Mouse (Mus musculus): ENCODE measurements at regions not wholly inside any gene's neighbourhood (a gene's known extent, or its start where the extent isn't known, plus 50 kb on each side); places are given as distances from the start of the nearest gene placed in this dataset.

DNA sequence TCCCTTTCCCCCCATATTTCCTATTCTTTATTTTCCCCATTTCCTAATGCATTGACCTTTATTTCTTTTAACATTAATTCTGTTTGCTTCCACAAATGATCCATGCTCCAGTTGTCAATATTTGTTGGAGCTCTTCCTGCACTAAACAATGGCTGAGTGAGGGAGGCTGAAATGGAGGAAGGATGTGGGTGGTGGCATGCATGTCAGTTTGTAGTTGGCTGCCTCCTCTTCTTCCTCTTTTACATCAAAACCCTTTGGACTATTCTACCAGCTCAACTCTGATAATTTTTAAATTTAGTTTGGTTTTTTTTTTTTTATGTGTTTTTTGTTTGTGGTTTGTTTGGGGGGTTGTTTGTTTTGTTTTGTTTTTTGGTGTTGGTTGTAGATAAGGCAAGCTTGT, 313.5 kb upstream of the Meis1 start:
- TF ChIP-seq CTCF (IDR thresholded peaks at IDR 0.05): no peak
- no peak for TF ChIP-seq POLR2A (IDR thresholded peaks at IDR 0.05; ENCODE audit: insufficient read depth, low read depth, low read length)
- TF ChIP-seq EP300 (IDR thresholded peaks at IDR 0.05; ENCODE audit: insufficient read depth, low read depth, low read length): no peak
- no peak overlapping the region for H3K9ac ChIP-seq (ENCODE audit: low read depth, low read length)
- H3K36me3 ChIP-seq (ENCODE audit: control insufficient read depth, insufficient read depth, low read length): no peaks in the 10 kb centered on the region
- intact Hi-C loops (cut with DNase I): no loop called here
- H3K27me3 ChIP-seq (ENCODE audit: control insufficient read depth, insufficient read depth, low read length): no peaks in the 10 kb centered on the region
- H3K4me3 ChIP-seq: no peak overlapping the region
- no peaks in the 10 kb centered on the region for H3K79me2 ChIP-seq (replicated peaks; ENCODE audit: control insufficient read depth, insufficient read depth, low read length)
- no peak for DNase-seq
- peaks cover 3% of the 10 kb centered on the region; the same call in 1 of the 2 replicates for H3K4me1 ChIP-seq (ENCODE audit: control insufficient read depth, insufficient read depth, low read length)
- H3K27ac ChIP-seq: no peak overlapping the region

DNA sequence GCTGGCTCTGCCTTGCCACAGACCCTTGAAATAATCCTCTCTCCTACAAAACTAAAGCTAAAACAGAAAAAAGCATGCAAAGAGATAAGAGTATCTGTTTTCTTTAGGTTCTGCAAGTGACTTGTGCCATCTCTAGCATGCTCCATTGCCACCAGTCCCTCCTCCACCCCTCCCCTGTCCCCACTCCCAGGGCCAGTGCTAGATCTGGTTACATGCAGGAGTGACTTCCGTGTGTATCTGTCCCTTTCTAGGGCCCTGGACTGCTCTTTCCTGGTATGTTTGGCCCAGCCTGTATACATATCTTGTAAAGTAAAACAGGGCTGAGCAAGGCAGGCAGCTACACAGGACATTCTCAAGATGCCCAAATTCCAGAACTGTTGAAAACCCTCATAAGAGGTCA, 313.9 kb upstream of the Meis1 start:
- Histone ChIP-seq H3K9ac (ENCODE audit: low read depth, low read length) (no peak overlapping the region), H3K4me1 (ENCODE audit: control insufficient read depth, insufficient read depth, low read length) (peaks cover 3% of the 10 kb centered on the region; the same call in 1 of the 2 replicates), H3K79me2 (replicated peaks; ENCODE audit: control insufficient read depth, insufficient read depth, low read length) (no peaks in the 10 kb centered on the region), H3K36me3 (ENCODE audit: control insufficient read depth, insufficient read depth, low read length) (no peaks in the 10 kb centered on the region), H3K27me3 (ENCODE audit: control insufficient read depth, insufficient read depth, low read length) (no peaks in the 10 kb centered on the region), H3K27ac (no peak overlapping the region), H3K4me3 (no peak overlapping the region)
- 27% methylated on average over 1 of the region's 1 CpGs for WGBS
- intact Hi-C loops (cut with DNase I): no loop called here
- DNase-seq: no peak
- TF ChIP-seq EP300 (IDR thresholded peaks at IDR 0.05; ENCODE audit: insufficient read depth, low read depth, low read length): no peak

DNA sequence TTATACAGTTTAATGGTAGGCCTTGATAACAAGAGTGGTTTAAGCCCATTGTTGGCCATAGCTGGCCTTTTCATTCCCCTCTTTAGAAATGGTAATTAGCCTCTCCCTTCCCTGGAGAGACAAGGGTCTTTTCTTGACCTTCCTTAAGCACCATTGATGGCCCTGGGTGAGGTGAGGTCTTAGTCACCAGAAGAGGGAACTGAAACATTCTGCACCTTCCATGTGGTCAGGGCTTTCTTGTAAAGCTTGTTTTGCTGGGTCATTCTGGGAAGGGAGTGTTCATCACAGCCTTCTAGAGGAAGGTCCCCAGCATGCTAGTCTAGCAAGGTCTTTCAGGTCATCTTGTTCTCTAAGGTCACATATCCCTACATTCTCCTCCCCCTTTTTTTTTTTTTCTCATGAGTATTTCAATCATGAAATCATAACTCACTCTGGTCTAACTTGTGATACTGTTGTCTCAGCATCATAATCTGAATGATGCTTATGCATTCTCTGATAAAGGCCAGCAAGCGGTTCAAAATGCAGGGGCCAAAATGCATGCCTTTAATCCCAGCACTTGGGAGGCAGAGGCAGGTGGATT, 315.2 kb upstream of the Meis1 start:
- intact Hi-C loops (cut with DNase I): no loop called here
- 97% methylated on average over 1 of the region's 1 CpGs for WGBS

DNA sequence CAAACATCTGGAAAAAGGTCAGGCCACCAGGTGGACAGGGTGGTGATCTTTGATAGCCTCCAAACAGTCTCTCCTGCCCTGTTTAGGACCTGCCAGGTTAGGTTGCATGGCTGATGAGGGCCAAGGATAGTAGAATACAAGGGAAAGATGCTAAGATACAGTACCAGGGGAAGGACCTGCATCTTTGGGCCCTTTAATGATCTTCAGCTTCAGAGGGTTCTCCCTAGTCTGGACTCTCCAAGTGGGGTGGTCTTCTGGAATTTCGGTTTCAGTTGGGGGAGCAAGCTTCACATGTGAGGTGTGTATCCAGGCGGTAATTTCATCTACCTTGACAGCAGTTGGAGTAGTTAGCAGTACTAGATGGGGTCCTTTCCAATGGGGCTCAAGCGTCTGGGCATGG, 316.6 kb upstream of the Meis1 start:
- TF ChIP-seq EP300 (IDR thresholded peaks at IDR 0.05; ENCODE audit: insufficient read depth, low read depth, low read length) (no peak), POLR2A (IDR thresholded peaks at IDR 0.05; ENCODE audit: insufficient read depth, low read depth, low read length) (no peak), CTCF (IDR thresholded peaks at IDR 0.05) (no peak)
- intact Hi-C loops (cut with DNase I): no loop called here
- no peak overlapping the region for H3K4me3 ChIP-seq
- H3K36me3 ChIP-seq (ENCODE audit: control insufficient read depth, insufficient read depth, low read length): no peaks in the 10 kb centered on the region
- no peak for DNase-seq
- no peaks in the 10 kb centered on the region for H3K4me1 ChIP-seq (ENCODE audit: control insufficient read depth, insufficient read depth, low read length)
- H3K9ac ChIP-seq (ENCODE audit: low read depth, low read length): no peak overlapping the region
- WGBS: 90% methylated on average over 3 of the region's 3 CpGs
- H3K27me3 ChIP-seq (ENCODE audit: control insufficient read depth, insufficient read depth, low read length): no peaks in the 10 kb centered on the region
- no peak overlapping the region for H3K27ac ChIP-seq
- H3K79me2 ChIP-seq (replicated peaks; ENCODE audit: control insufficient read depth, insufficient read depth, low read length): no peaks in the 10 kb centered on the region

More for the DNA sequence above, 315.2 kb upstream of the Meis1 start:
- Histone ChIP-seq H3K27ac (no peak overlapping the region), H3K36me3 (ENCODE audit: control insufficient read depth, insufficient read depth, low read length) (no peaks in the 10 kb centered on the region), H3K4me3 (no peak overlapping the region), H3K9ac (ENCODE audit: low read depth, low read length) (no peak overlapping the region), H3K27me3 (ENCODE audit: control insufficient read depth, insufficient read depth, low read length) (no peaks in the 10 kb centered on the region), H3K79me2 (replicated peaks; ENCODE audit: control insufficient read depth, insufficient read depth, low read length) (no peaks in the 10 kb centered on the region), H3K4me1 (ENCODE audit: control insufficient read depth, insufficient read depth, low read length) (no peaks in the 10 kb centered on the region)
- TF ChIP-seq EP300 (IDR thresholded peaks at IDR 0.05; ENCODE audit: insufficient read depth, low read depth, low read length): no peak
- TF ChIP-seq POLR2A (IDR thresholded peaks at IDR 0.05; ENCODE audit: insufficient read depth, low read depth, low read length): no peak
- no peak for TF ChIP-seq CTCF (IDR thresholded peaks at IDR 0.05)
- DNase-seq: no peak

DNA sequence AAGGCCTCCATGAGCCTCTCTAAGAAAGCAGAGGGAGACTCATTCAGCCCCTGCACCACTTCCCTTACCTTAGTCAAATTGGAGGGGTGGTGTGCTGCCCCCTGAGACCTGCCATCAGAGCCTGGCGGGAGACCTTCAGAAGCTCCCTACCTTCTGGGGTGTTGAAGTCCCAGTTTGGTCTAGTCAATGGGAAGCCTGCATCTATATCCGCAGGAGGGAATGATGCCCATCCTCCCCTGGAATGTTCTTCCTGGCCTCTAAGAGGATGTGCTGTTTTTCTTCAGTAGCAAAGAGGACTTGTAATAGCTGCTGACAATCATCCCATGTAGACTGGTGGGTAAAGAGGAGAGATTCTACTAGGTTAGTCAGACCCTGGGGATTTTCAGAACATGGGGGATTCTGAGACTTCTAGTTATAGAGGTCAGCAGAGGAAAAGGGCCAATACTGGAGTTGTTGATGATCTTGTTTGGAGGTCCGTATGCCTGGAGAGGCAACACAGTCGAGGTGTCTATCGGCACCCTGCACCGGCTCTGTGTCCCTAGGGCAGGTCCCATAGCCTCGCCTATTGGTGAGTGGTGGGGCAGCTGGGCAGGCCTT, 321.0 kb upstream of the Meis1 start:
- 83% methylated on average over 7 of the region's 7 CpGs for WGBS
- no peak for DNase-seq
- intact Hi-C loops (cut with DNase I): no loop called here
- no peaks in the 10 kb centered on the region for H3K36me3 ChIP-seq (ENCODE audit: control insufficient read depth, insufficient read depth, low read length)
- no peaks in the 10 kb centered on the region for H3K4me1 ChIP-seq (ENCODE audit: control insufficient read depth, insufficient read depth, low read length)
- H3K9ac ChIP-seq (ENCODE audit: low read depth, low read length): no peak overlapping the region
- no peaks in the 10 kb centered on the region for H3K27me3 ChIP-seq (ENCODE audit: control insufficient read depth, insufficient read depth, low read length)
- H3K27ac ChIP-seq: no peak overlapping the region
- no peak overlapping the region for H3K4me3 ChIP-seq
- no peak for TF ChIP-seq EP300 (IDR thresholded peaks at IDR 0.05; ENCODE audit: insufficient read depth, low read depth, low read length)
- TF ChIP-seq CTCF (IDR thresholded peaks at IDR 0.05): no peak
- TF ChIP-seq POLR2A (IDR thresholded peaks at IDR 0.05; ENCODE audit: insufficient read depth, low read depth, low read length): no peak
- H3K79me2 ChIP-seq (replicated peaks; ENCODE audit: control insufficient read depth, insufficient read depth, low read length): no peaks in the 10 kb centered on the region

DNA sequence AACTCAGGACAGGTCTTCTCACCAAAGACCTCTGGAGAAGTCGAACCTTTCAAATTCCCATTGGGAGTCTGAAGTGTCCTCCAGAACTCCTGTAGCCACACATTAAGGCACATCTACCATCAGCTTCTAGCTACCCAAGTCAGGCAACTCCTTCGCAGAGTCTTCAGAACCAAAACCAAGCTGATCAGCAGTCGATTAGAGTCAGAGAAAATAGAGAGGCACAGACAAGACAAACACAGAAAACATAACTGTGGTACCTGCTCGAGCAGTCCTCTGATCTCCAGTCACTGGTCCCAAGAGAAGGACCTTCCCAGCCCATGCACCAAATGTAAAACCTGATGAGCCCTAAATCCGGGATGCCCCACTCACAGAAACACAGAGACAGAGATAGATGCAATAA, 322.1 kb upstream of the Meis1 start:
- 81% methylated on average over 5 of the region's 5 CpGs for WGBS
- TF ChIP-seq POLR2A (IDR thresholded peaks at IDR 0.05; ENCODE audit: insufficient read depth, low read depth, low read length) (no peak), CTCF (IDR thresholded peaks at IDR 0.05) (no peak), EP300 (IDR thresholded peaks at IDR 0.05; ENCODE audit: insufficient read depth, low read depth, low read length) (no peak)
- H3K36me3 ChIP-seq (ENCODE audit: control insufficient read depth, insufficient read depth, low read length): no peaks in the 10 kb centered on the region
- no peak overlapping the region for H3K4me3 ChIP-seq
- H3K79me2 ChIP-seq (replicated peaks; ENCODE audit: control insufficient read depth, insufficient read depth, low read length): no peaks in the 10 kb centered on the region
- H3K27ac ChIP-seq: no peak overlapping the region
- no peak overlapping the region for H3K9ac ChIP-seq (ENCODE audit: low read depth, low read length)
- H3K4me1 ChIP-seq (ENCODE audit: control insufficient read depth, insufficient read depth, low read length): no peaks in the 10 kb centered on the region
- no peaks in the 10 kb centered on the region for H3K27me3 ChIP-seq (ENCODE audit: control insufficient read depth, insufficient read depth, low read length)
- no peak for DNase-seq
- intact Hi-C loops (cut with DNase I): no loop called here
